Mouse (Mus musculus) hindbrain, embryonic 13.5 days (tissue): ENCODE measurements at regions not wholly inside any gene's neighbourhood (a gene's known extent, or its start where the extent isn't known, plus 50 kb on each side); places are given as distances from the start of the nearest gene placed in this dataset.

Source experiments
- ATAC-seq: fragments of 200-750 bp; cut with Nextera tagmentation; 2 replicates; pipeline ENCODE4 v1.8.0; 2017; ENCODE audit warnings: moderate TSS enrichment; ENCODE audit not compliant: low FRiP score
- H3K27ac ChIP-seq: fragments of 300-500 bp; sonication (generic); 2 replicates; pipeline ENCODE4 v1.5.1; 2015; ENCODE audit warnings: inconsistent platforms, mild to moderate bottlenecking, moderate library complexity
- H3K27me3 ChIP-seq: fragments of 300-500 bp; sonication (generic); 2 replicates; pipeline ENCODE4 v1.6.1; 2015; ENCODE audit warnings: mild to moderate bottlenecking, inconsistent platforms
- H3K36me3 ChIP-seq: fragments of 300-500 bp; sonication (generic); 2 replicates; pipeline ENCODE4 v1.6.1; 2015; ENCODE audit warnings: mild to moderate bottlenecking, inconsistent platforms
- H3K4me1 ChIP-seq: fragments of 300-500 bp; sonication (generic); replicated peaks from 2 replicates; pipeline ENCODE4 v1.6.1; 2015; ENCODE audit warnings: inconsistent platforms
- H3K4me2 ChIP-seq: fragments of 300-500 bp; sonication (generic); 2 replicates; pipeline ENCODE4 v1.6.1; 2015; ENCODE audit warnings: inconsistent platforms, mild to moderate bottlenecking, moderate library complexity
- H3K4me3 ChIP-seq: fragments of 300-500 bp; sonication (generic); 2 replicates; pipeline ENCODE4 v1.5.1; 2015; ENCODE audit warnings: mild to moderate bottlenecking, inconsistent platforms
- H3K9ac ChIP-seq: fragments of 300-500 bp; sonication (generic); 2 replicates; pipeline ENCODE4 v1.6.1; 2015; ENCODE audit warnings: mild to moderate bottlenecking, inconsistent platforms
- H3K9me3 ChIP-seq: fragments of 300-500 bp; sonication (generic); 2 replicates; pipeline ENCODE4 v1.6.1; 2016; ENCODE audit warnings: inconsistent platforms
- WGBS: fragments of 180-500 bp; shearing (Covaris S2); methylation state at CpG from one replicate; pipeline ENCODE4 v1.1.7; 2015; 5-methylcytosine and 5-hydroxymethylcytosine counted together

GRCm38 (mm10) chr11:41533009-41533408 lies 467.6 kb downstream of the Gabrg2 start:
- Histone ChIP-seq H3K4me3 (no peak overlapping the region), H3K36me3 (no peaks in the 10 kb centered on the region), H3K9me3 (no peaks in the 10 kb centered on the region), H3K9ac (no peak overlapping the region), H3K4me2 (no peak overlapping the region), H3K27ac (no peak overlapping the region), H3K4me1 (peaks cover 10% of the 10 kb centered on the region), H3K27me3 (no peaks in the 10 kb centered on the region)
- 71% methylated on average over 2 of the region's 2 CpGs for WGBS
- ATAC-seq = no peak

GRCm38 (mm10) chr11:41531971-41532896 lies 468.4 kb downstream of the Gabrg2 start:
- H3K4me1 ChIP-seq = peaks cover 10% of the 10 kb centered on the region
- peak overlapping the region; percentile 6; the same call in 1 of the 2 replicates for H3K27ac ChIP-seq
- H3K4me3 ChIP-seq = no peak overlapping the region
- peak; percentile 69; the same call in 1 of the 2 replicates for ATAC-seq
- H3K36me3 ChIP-seq = no peaks in the 10 kb centered on the region
- 37% methylated on average over 7 of the region's 7 CpGs for whole genome bisulfite sequencing
- no peak overlapping the region for H3K9ac ChIP-seq
- H3K27me3 ChIP-seq = no peaks in the 10 kb centered on the region
- H3K9me3 ChIP-seq = no peaks in the 10 kb centered on the region
- H3K4me2 ChIP-seq = no peak overlapping the region

GRCm38 (mm10) chr11:41524979-41525378 lies 475.7 kb downstream of the Gabrg2 start:
- no peaks in the 10 kb centered on the region for H3K27me3 ChIP-seq
- H3K4me2 ChIP-seq = no peak overlapping the region
- no peaks in the 10 kb centered on the region for H3K9me3 ChIP-seq
- ATAC-seq = no peak
- no peak overlapping the region for H3K4me3 ChIP-seq
- no peaks in the 10 kb centered on the region for H3K4me1 ChIP-seq
- 93% methylated on average over 5 of the region's 5 CpGs for WGBS
- H3K36me3 ChIP-seq = no peaks in the 10 kb centered on the region
- no peak overlapping the region for H3K9ac ChIP-seq
- no peak overlapping the region for H3K27ac ChIP-seq

DNA sequence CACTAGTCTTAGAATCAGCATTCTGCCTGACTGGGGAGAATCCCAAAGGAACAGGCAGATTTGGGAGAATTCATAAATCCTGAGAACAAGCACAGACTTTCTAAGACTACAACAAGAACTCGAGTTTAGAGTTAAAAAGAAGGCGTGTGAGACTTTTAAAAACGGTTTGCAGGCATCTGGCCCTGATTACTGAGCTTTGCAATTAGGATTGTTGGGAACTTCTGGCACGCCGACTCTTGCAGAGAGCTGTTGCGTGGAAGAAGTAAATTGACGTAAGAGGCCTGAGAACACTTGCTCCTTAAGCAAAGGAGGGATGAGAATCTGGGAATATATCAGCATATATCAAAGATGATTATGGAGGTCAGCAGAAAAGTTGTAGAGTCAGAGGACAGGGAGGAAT lies 507.4 kb downstream of the Gabrg2 start:
- Histone ChIP-seq H3K27me3 (no peaks in the 10 kb centered on the region), H3K27ac (no peak overlapping the region), H3K4me3 (no peak overlapping the region), H3K9ac (no peak overlapping the region), H3K4me1 (no peaks in the 10 kb centered on the region), H3K36me3 (no peaks in the 10 kb centered on the region), H3K9me3 (no peaks in the 10 kb centered on the region), H3K4me2 (no peak overlapping the region)
- ATAC-seq = no peak
- 83% methylated on average over 7 of the region's 7 CpGs for WGBS

DNA sequence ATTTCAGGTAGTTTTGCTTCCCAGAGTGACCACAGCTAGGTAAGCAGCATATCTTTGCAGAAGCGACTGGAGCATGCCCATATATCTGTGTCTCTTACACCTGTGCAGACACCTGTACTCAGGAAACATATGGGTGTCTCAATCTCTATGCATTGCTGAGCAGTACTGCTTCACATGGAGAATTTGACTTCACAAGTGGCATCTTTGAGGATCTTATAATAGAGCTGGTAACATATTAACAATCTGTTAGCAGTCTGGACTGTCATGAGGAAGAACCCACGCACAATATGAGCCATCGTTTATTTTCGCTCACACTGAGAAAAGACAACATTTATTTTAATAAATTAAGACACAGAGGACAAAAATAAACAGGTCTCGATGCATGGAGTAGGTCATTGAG lies 508.7 kb downstream of the Gabrg2 start:
- no peak overlapping the region for H3K9ac ChIP-seq
- no peak for ATAC-seq
- no peaks in the 10 kb centered on the region for H3K9me3 ChIP-seq
- H3K4me1 ChIP-seq = no peaks in the 10 kb centered on the region
- no peak overlapping the region for H3K4me2 ChIP-seq
- no peaks in the 10 kb centered on the region for H3K36me3 ChIP-seq
- 86% methylated on average over 5 of the region's 5 CpGs for whole genome bisulfite sequencing
- H3K27ac ChIP-seq = no peak overlapping the region
- H3K4me3 ChIP-seq = no peak overlapping the region
- no peaks in the 10 kb centered on the region for H3K27me3 ChIP-seq

DNA sequence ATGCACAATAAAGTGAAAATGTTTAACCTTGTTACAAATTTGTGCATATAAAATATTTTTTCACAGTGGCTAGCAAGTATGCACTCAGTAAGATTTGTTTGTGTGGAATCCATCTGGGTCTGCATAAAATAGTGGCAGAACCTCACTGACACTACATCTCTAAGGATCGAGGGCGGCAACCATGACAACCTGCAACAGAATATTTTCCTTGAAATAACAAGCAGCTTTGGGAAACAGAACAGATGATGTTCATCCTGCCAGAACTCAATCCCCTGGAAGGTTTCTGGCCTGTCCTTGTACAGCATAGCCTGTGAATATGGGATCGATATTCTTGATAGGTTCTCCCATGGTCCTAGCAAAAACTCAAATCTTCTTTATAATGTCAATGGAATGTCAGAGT lies 509.4 kb downstream of the Gabrg2 start:
- 79% methylated on average over 3 of the region's 3 CpGs for WGBS
- Histone ChIP-seq H3K27ac (no peak overlapping the region), H3K36me3 (no peaks in the 10 kb centered on the region), H3K27me3 (no peaks in the 10 kb centered on the region), H3K9me3 (no peaks in the 10 kb centered on the region), H3K4me1 (no peaks in the 10 kb centered on the region), H3K4me2 (no peak overlapping the region), H3K9ac (no peak overlapping the region), H3K4me3 (no peak overlapping the region)
- no peak for ATAC-seq

DNA sequence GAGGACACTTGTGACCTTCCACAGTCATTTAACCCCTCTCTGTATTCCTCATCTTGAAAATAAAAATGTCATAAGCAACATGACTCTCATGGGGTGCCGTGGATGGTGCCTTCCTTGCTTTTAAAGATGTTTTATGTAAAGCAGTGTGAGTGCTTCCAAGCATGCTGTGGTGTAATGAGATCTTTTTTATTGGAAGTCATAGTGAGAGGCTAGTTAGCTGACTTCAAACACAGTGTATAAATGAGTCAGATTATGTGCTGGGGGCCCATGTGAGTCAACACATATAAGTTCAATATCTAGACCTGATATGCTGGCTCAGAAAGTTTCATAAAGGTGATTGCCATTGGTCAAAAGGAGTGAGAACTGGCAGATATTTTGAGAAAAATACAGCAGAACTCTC lies 516.8 kb downstream of the Gabrg2 start:
- Histone ChIP-seq H3K9ac (no peak overlapping the region), H3K4me1 (0 out of 2 replicates have a peak, but pooled peaks cover 4% of the 10 kb centered on the region), H3K27me3 (no peaks in the 10 kb centered on the region), H3K4me2 (no peak overlapping the region), H3K9me3 (no peaks in the 10 kb centered on the region), H3K4me3 (no peak overlapping the region), H3K36me3 (no peaks in the 10 kb centered on the region), H3K27ac (no peak overlapping the region)
- ATAC-seq = peak; percentile 17; the same call in 1 of the 2 replicates
- WGBS = 47% methylated on average over 1 of the region's 1 CpGs

DNA sequence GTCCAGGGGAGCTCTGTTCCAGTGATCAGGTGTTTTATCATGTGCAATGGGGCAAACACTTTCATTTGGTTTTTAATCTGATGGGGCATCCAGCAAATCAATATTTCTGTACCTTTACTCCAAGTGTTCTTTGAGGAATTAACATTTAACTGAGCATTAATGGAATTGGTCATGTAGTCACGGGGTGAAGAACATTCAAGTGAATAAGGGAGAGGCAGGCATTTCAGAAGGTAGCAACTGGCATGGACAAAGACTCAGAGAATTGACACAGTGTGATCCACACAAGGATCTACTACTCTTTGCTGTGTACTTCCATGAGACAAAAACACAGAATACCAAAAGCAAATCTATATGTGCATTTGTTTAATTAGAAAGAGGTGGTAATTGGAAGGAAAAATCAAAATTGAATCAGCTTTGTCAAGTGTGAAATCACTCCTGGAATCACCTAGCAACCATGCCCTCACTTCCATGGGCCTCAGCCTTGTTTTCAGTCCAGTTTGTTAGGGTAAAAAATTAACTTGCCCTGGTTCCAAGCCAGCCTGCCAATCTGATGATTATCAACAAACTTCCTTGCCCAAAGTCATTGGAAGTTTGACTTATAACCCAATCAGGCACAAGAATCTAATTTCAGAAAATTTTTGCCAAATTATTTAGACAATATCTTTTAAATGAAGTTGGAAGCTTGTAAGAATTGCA lies 529.6 kb downstream of the Gabrg2 start:
- 56% methylated on average over 1 of the region's 1 CpGs for WGBS

GRCm38 (mm10) chr11:41467330-41467729 lies 533.3 kb downstream of the Gabrg2 start:
- no peaks in the 10 kb centered on the region for H3K27me3 ChIP-seq
- H3K9me3 ChIP-seq = no peaks in the 10 kb centered on the region
- no peak for ATAC-seq
- H3K27ac ChIP-seq = no peak overlapping the region
- 82% methylated on average over 2 of the region's 2 CpGs for WGBS
- H3K4me3 ChIP-seq = no peak overlapping the region
- no peak overlapping the region for H3K9ac ChIP-seq
- no peaks in the 10 kb centered on the region for H3K36me3 ChIP-seq
- no peak overlapping the region for H3K4me2 ChIP-seq
- H3K4me1 ChIP-seq = no peaks in the 10 kb centered on the region

More for the DNA sequence above, 529.6 kb downstream of the Gabrg2 start:
- Histone ChIP-seq H3K9me3 (no peaks in the 10 kb centered on the region), H3K36me3 (no peaks in the 10 kb centered on the region), H3K27ac (no peak overlapping the region), H3K27me3 (no peaks in the 10 kb centered on the region), H3K9ac (no peak overlapping the region), H3K4me3 (no peak overlapping the region), H3K4me2 (no peak overlapping the region), H3K4me1 (no peaks in the 10 kb centered on the region)
- ATAC-seq = no peak

DNA sequence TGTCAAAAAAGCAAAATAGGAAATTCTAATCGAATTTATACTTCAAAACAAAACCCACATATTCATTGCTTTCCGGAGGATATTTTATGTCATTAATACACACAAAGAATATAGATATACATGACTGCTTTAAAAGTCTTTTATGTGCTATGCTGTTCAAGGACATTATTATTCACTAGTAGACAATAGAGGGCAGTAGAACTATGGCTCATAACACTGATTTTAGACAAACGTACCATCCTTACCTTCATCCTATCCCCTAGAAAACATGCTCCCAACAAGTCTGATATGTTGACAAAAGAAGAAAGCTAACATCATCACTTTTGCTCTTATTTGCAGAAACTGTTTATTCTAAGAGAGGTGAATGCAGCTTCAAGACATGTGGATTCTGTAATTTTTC lies 566.8 kb downstream of the Gabrg2 start:
- Histone ChIP-seq H3K4me2 (no peak overlapping the region), H3K27ac (no peak overlapping the region), H3K36me3 (no peaks in the 10 kb centered on the region), H3K27me3 (no peaks in the 10 kb centered on the region), H3K4me3 (no peak overlapping the region), H3K9me3 (no peaks in the 10 kb centered on the region), H3K9ac (no peak overlapping the region), H3K4me1 (no peaks in the 10 kb centered on the region)
- ATAC-seq = no peak
- WGBS = 70% methylated on average over 3 of the region's 3 CpGs

DNA sequence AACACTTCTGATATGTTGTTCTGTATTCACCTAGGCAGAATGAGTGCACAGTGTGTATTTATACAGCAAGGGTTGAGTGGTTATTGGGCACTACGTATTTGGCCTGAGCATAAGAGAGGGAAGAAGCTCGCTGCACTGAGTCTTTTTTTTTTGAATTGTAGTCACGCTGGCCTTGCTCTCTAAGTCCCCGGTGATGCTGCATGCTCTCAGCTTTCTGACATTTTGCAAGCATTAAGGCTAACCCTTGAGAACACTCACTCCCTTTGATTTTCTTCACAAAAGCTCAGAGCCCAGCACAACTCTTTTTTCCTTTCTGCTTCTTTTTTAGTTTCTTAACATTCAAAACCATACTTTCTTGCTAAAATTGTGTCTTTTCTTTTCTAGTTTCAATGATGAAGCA lies 575.1 kb downstream of the Gabrg2 start:
- Histone ChIP-seq H3K9ac (no peak overlapping the region), H3K27ac (no peak overlapping the region), H3K36me3 (no peaks in the 10 kb centered on the region), H3K4me3 (no peak overlapping the region), H3K4me1 (no peaks in the 10 kb centered on the region), H3K27me3 (no peaks in the 10 kb centered on the region), H3K9me3 (no peaks in the 10 kb centered on the region), H3K4me2 (no peak overlapping the region)
- no peak for ATAC-seq
- WGBS = 46% methylated on average over 4 of the region's 4 CpGs
